ENCODE assay signal across 1 mouse cellular context in genomic region chr3:142881872-142882623, GRCm38 (mm10).
TF ChIP-seq lines count a peak whose summit lies in the region.

Pkn2 (minus strand) TSS chr3:142882004.

TF ChIP-seq in MEL, 35 proteins besides CTCF, POLR2A, EP300 and RAD21 (continued from another document):
- no peak for TF ChIP-seq MEF2A (IDR thresholded peaks at IDR 0.05; ENCODE audit: extremely low read depth, insufficient replicate concordance, low read depth, low read length, poor library complexity, severe bottlenecking)
- TF ChIP-seq NELFE (IDR thresholded peaks at IDR 0.05; ENCODE audit: low read depth, low read length), result peak; percentile 79
- no peak; the same call in 1 of the 2 replicates for TF ChIP-seq E2F4 (IDR thresholded peaks at IDR 0.05; ENCODE audit: borderline replicate concordance, low read depth, low read length)
- 0 out of 2 replicates have a peak, but pooled peaks have one; percentile 26 for TF ChIP-seq ETS1 (IDR thresholded peaks at IDR 0.05; ENCODE audit: low read depth, low read length)
- no peak for TF ChIP-seq SMC3 (IDR thresholded peaks at IDR 0.05; ENCODE audit: low read depth, low read length)
